Mouse (Mus musculus) mesoderm, embryonic 11.5 days (tissue): ENCODE data around the gene Chst4.

ENCODE experiments used
- DNase-seq: peaks from one replicate; pipeline ENCODE4 v3.0.0-alpha.2; 2012; ENCODE audit warnings: low read depth, low spot score

Gene Chst4

DNA sequence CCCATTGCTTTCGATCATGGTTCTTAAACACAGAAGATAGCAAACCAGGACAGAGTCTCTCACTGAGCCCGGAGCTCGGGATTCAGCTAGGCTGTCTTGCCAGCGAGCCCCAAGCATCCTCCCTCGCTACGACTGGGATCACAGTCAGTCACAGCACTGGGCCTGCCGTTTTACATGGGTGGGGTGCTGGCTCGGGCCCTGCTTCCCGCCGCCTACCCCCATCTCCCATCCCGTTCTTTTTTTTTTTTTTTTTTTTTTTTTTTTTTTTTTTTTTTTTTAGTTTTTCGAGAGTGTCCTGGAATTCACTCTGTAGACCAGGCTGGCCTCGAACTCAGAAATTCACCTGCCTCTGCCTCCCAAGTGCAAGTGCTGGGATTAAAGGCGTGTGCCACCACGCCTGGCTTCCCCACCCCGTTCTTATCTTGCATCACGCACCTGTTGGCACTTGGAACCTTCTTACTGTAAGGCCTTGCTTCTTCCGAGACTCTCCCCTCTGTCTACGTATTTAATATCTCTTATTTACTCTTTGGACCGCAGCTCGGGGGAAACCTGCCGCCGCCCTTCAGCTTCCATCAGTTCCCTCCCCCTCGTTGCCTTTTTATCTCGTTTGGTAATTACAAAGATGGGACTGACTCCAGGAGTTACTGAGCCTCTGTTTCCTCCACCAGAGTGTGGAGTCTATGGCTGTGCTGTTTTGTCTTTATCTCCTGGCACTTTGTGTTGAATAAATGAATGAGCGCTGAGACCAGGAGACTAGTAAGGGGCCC, 31.1 kb downstream of the Chst4 start:
- DNase-seq, result no peak

DNA sequence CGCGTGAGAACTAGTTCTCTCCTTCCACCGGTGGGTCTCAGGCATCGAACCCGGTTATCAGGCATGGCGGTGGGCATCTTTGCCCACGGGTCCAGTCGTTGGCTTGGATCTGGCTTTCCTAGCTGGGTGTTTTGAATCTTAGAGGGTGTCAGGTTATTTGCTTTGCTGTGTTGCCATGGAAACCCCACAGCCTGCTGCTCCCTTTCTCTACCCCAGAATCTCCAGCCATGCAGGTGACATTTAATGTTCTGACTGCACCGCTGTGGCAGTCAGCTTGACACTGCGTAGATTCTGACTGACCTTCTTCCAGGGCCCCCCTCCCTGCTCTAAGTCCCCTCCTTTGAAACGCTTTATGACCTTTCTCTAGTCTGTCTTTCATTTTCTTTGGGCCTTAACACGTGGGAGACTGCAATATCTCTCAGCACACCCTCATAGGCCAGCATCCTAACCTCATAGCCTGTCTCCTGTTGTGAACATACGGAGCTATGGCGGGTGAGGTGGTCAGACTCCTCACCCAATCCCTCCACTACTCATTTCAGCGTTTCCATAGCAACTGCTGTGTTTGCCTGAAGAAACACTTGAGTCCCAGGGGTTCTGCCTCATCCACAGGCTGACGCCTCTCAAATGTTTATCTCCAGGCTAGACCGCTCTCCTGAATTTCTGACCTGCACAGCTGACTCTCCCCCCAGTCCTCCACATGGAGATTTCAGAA, 33.1 kb downstream of the Chst4 start:
- DNase-seq, result peak; percentile 24

DNA sequence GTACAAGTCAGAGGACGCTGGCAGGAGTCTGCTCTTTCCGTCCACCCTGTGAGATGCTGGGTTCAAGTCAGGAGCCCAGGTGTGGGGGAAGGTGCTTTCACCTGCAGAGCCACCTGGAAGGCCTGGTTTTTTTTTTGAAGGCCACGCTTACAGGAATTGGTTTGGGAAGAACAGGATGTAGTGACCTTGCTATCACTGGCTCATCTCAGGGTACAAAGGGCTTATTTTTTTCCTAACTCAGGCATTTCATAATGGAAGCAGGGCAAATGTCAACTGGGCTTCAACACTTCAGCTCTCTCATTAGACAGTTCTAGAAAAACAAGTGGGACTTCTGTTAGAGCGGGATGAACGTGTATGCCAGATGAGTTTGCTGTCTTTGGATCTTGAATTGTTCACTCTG, 35.2 kb downstream of the Chst4 start:
- no peak for DNase-seq

- peak; percentile 36 for DNase-seq
Observed at GRCm38 (mm10) chr8:110002953-110003352, 36.6 kb downstream of the Chst4 start.

- DNase-seq, result no peak
Observed at GRCm38 (mm10) chr8:109999974-110000373, 39.6 kb downstream of the Chst4 start.

DNA sequence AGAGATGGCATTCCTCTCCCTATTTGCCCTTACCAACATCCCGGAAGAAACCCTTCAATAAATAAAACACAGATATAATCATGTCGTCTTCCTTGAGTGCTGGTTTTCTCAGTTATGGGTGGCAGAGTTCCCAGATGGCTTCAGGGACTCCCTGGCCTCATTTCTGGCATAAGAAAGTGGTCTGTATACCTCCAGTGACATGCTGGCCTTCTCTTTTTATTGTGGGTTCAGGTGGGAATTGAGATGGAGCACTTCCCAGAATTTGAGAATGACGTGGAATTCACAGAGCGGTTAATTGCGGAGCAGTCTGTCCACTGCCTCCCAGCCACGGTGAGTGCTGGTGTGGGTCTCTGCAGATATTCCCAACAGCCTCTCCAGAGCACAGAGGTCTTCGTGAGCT, 41.5 kb downstream of the Chst4 start:
- DNase-seq, result no peak

GRCm38 (mm10) chr8:109997381-109997780, 42.2 kb downstream of the Chst4 start:
- DNase-seq, result no peak

DNA sequence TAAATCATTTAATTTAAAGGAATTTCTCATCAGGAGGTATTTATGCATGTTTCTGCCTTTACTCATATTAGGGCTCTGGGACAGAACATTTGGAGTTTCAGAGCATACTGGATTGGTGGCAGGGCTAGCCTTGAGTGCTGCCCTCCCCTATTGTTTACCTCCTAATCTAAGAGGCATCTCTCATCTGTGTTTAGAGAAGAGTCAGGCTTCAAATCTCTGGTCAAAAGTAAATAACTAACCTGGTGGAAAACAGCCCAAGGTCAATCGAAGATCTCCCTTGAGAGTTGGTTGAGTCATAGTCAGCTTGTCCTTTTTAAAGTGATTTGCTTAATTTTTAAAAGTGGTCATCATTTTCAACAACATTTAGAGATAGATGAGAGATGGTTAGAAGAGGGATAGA, 46.6 kb downstream of the Chst4 start:
- no peak for DNase-seq

GRCm38 (mm10) chr8:109992166-109992565, 47.4 kb downstream of the Chst4 start:
- no peak for DNase-seq

- no peak for DNase-seq
Observed at GRCm38 (mm10) chr8:109990224-109990623, 49.3 kb downstream of the Chst4 start, which contains the start of gene Tat. TSS of gene Tat (plus strand) at chr8:109990437.

- no peak for DNase-seq
Observed at GRCm38 (mm10) chr8:109989151-109989550, 50.4 kb downstream of the Chst4 start.

GRCm38 (mm10) chr8:109987776-109988175, 51.8 kb downstream of the Chst4 start:
- DNase-seq, result no peak

DNA sequence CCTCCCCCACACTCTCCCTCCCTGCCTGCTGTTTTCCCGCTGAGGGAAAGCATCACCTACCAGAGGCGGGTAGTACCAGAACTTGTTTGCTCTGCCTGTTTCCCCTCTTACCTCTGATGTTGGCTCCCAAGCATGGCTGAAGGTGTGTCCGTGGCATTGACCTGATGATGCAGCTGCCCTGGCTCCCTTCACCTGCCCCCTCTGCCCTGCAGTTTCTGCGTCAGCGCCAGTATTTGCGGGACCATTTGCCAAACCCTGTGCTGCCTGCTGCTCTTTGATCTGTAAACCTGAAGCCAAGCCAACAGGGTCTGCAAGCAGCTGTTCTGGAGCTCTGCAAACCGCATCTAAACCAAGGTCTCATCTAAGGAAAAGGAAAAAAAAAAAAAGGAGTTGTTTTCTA, 53.2 kb downstream of the Chst4 start:
- no peak for DNase-seq

- DNase-seq, result no peak
Observed at GRCm38 (mm10) chr8:109983944-109984343, 55.6 kb downstream of the Chst4 start.

DNA sequence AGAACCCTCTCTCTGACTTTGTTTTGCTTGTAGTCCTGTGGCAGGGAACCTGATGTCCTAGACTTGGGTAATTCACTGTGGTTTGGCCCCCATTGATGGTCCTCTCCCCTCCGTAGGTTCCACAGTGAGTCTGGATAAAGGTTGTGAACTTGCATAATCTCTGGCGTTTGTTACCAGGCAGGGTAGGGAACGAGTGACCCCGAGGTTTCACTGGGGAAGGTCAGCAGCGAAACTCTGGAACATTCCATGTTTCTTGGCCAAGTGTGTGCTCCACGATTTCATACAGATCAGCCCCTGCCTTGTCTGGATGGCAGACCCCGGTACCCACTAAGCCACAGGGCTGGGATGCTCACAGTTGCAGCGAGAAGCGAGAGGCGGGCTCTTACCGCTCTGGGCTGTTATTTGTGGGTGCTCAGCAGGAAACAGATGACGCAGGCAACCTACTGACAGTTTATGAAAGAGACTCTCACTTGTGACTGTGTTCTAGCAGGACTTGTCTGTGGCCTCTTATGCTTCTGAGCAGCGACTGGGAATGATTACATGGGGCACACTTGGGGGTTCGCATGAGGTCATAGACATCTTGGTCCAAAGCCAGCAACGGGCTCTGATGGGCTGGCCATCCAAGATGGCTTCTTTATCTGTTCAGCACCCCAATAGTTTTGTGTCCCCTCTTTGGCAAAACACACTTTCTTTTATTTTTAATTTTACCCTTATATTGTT, 57.0 kb downstream of the Chst4 start:
- no peak for DNase-seq

GRCm38 (mm10) chr8:109979339-109979738, 60.2 kb downstream of the Chst4 start:
- no peak for DNase-seq
